Mouse (Mus musculus) thymus, adult 2 months (tissue): ENCODE data around the gene Olfr70. TPM values are rescaled to one million over a fixed set of nuclear protein-coding genes. Genes with fewer than 3 reads are reported as not detected.

Source experiments
- DNase-seq: peaks from one replicate; pipeline ENCODE4 v3.0.0; 2021
- H3K27ac ChIP-seq: fragments of 200-500 bp; 2 replicates; pipeline ENCODE4 v1.5.1; 2012; ENCODE audit warnings: low read length, control low read depth; ENCODE audit not compliant: control insufficient read depth, insufficient read depth
- H3K27me3 ChIP-seq: fragments of 200-500 bp; 2 replicates; pipeline ENCODE4 v1.6.1; 2012; ENCODE audit warnings: mild to moderate bottlenecking, low read length, moderate library complexity, mixed read lengths; ENCODE audit not compliant: control insufficient read depth, insufficient read depth
- H3K36me3 ChIP-seq: fragments of 200-500 bp; 2 replicates; pipeline ENCODE4 v1.6.1; 2012; ENCODE audit warnings: mild to moderate bottlenecking, low read length, moderate library complexity; ENCODE audit not compliant: control insufficient read depth, insufficient read depth
- H3K4me1 ChIP-seq: fragments of 200-500 bp; replicated peaks from 2 replicates; pipeline ENCODE4 v1.6.1; 2012; ENCODE audit warnings: low read length; ENCODE audit not compliant: control insufficient read depth, insufficient read depth
- H3K4me3 ChIP-seq: fragments of 200-500 bp; 2 replicates; pipeline ENCODE4 v1.5.1; 2012; ENCODE audit warnings: mild to moderate bottlenecking, low read length, control low read depth, moderate library complexity; ENCODE audit not compliant: control insufficient read depth, insufficient read depth
- CTCF ChIP-seq: fragments of 200-500 bp; IDR thresholded peaks from 2 replicates; pipeline ENCODE4 v1.5.1; 2012; ENCODE audit warnings: mild to moderate bottlenecking, control low read depth, low read length, moderate library complexity, borderline replicate concordance; ENCODE audit not compliant: control insufficient read depth, poor library complexity, insufficient read depth; ENCODE audit errors: extremely low read depth
- POLR2A ChIP-seq: fragments of 200-500 bp; IDR thresholded peaks from 2 replicates; pipeline ENCODE4 v1.6.1; 2012; ENCODE audit warnings: mild to moderate bottlenecking, low read length, control low read depth, moderate library complexity; ENCODE audit not compliant: control insufficient read depth, poor library complexity, insufficient read depth; ENCODE audit errors: extremely low read depth
- WGBS: fragments of 180-500 bp; shearing (Covaris S2); methylation state at CpG from one replicate; pipeline ENCODE4 v1.1.7; 2018; 5-methylcytosine and 5-hydroxymethylcytosine counted together
- polyA plus RNA-seq: library from polyadenylated mRNA; depleted of rRNA; stranded (reverse); fragments of >200 nt; gene quantifications from 2 replicates; pipeline ENCODE4 v1.2.3, GENCODE M21; 2012; rRNA removed

Gene Olfr70
- polyA plus RNA-seq, 1 experiment = not detected

- no peak overlapping the region for H3K4me3 ChIP-seq
- WGBS = 97% methylated on average over 3 of the region's 3 CpGs
- no peak overlapping the region for H3K27ac ChIP-seq
- TF ChIP-seq POLR2A = no peak
- no peak for TF ChIP-seq CTCF
- no peaks in the 10 kb centered on the region for H3K4me1 ChIP-seq
- no peaks in the 10 kb centered on the region for H3K27me3 ChIP-seq
- H3K36me3 ChIP-seq = no peaks in the 10 kb centered on the region
- no peak for DNase-seq
These were observed 50.8 kb downstream of the Olfr70 start for GRCm38 (mm10) chr4:43649783-43650182.

Other genes starting within 250 kb of the Olfr70 start
- gene Cd72, start 246.2 kb downstream of the Olfr70 start, polyA plus RNA-seq = 9.8 and 10.8 TPM in 2 replicates
- gene Sit1, start 217.1 kb downstream of the Olfr70 start, polyA plus RNA-seq = 187 and 239 TPM in 2 replicates
- gene Ccdc107, start 207.9 kb downstream of the Olfr70 start, polyA plus RNA-seq = 330 and 367 TPM in 2 replicates
- gene Arhgef39, start 201.1 kb downstream of the Olfr70 start, polyA plus RNA-seq = 105 and 108 TPM in 2 replicates
- 2.5 and 2.9 TPM in 2 replicates for gene Car9, start 193.8 kb downstream of the Olfr70 start, polyA plus RNA-seq
- gene Tpm2, start 177.0 kb downstream of the Olfr70 start, polyA plus RNA-seq = 10.7 and 12.1 TPM in 2 replicates
- 64.6 and 80.2 TPM in 2 replicates for gene Creb3, start 138.5 kb downstream of the Olfr70 start, polyA plus RNA-seq
- 225 and 254 TPM in 2 replicates for gene Tln1, start 138.1 kb downstream of the Olfr70 start, polyA plus RNA-seq
- 99.6 and 114 TPM in 2 replicates for gene Rgp1, start 122.1 kb downstream of the Olfr70 start, polyA plus RNA-seq
- gene Gba2, start 121.9 kb downstream of the Olfr70 start, polyA plus RNA-seq = 85.4 and 87.0 TPM in 2 replicates
- gene Msmp, start 116.3 kb downstream of the Olfr70 start, polyA plus RNA-seq = not detected in 2 replicates
- gene Npr2, start 68.9 kb downstream of the Olfr70 start, polyA plus RNA-seq = 5.2 and 6.3 TPM in 2 replicates
- 1.00 and 1.0 TPM in 2 replicates for gene Spag8, start 47.2 kb downstream of the Olfr70 start, polyA plus RNA-seq
- gene Hint2, start 44.3 kb downstream of the Olfr70 start, polyA plus RNA-seq = 28.8 and 41.5 TPM in 2 replicates
- gene Tmem8b, start 31.8 kb downstream of the Olfr70 start, polyA plus RNA-seq = 9.0 and 10.0 TPM in 2 replicates
- gene Fam221b, start 31.7 kb downstream of the Olfr70 start, polyA plus RNA-seq = 0.03 TPM in 1 of 2 replicates, not detected in the other
- gene Olfr71, start 9.4 kb upstream of the Olfr70 start, polyA plus RNA-seq = not detected in 2 replicates
- gene Hrct1, start 26.4 kb upstream of the Olfr70 start, polyA plus RNA-seq = 1.2 and 1.8 TPM in 2 replicates
- gene Spaar, start 29.2 kb upstream of the Olfr70 start, polyA plus RNA-seq = 0.64 and 0.96 TPM in 2 replicates
- not detected in 2 replicates for gene Olfr159, start 70.2 kb upstream of the Olfr70 start, polyA plus RNA-seq
- not detected in 2 replicates for gene Olfr156, start 123.1 kb upstream of the Olfr70 start, polyA plus RNA-seq
- 0.01 and 0.11 TPM in 2 replicates for gene Olfr157, start 139.4 kb upstream of the Olfr70 start, polyA plus RNA-seq
- not detected in 2 replicates for gene Olfr155, start 150.8 kb upstream of the Olfr70 start, polyA plus RNA-seq
- gene Reck, start 174.7 kb upstream of the Olfr70 start, polyA plus RNA-seq = 2.8 and 3.3 TPM in 2 replicates